Mouse (Mus musculus): ENCODE data around the gene F12. TPM values are rescaled to one million over a fixed set of nuclear protein-coding genes. Genes with fewer than 3 reads are reported as not detected.
A peak's percentile ranks its signal among the peaks of the same experiment; 100 is the strongest.

F12 gene
- total and polyA plus RNA-seq, 2 experiments from 2014 or later: 0.51 TPM; not detected in 1

- peak overlapping the region; percentile 35; the same call in 1 of the 2 replicates for H3K4me2 ChIP-seq (ENCODE audit: low read depth)
- no peaks in the 10 kb centered on the region for H3K36me3 ChIP-seq (ENCODE audit: insufficient read depth)
- no peaks in the 10 kb centered on the region for H3K9me3 ChIP-seq (ENCODE audit: low read length)
- H3K9ac ChIP-seq: peak overlapping the region; percentile 44
- no peaks in the 10 kb centered on the region for H3K27me3 ChIP-seq (ENCODE audit: insufficient read depth, low read length)
- peak overlapping the region; percentile 80 for H3K27ac ChIP-seq (ENCODE audit: low read depth, low read length)
- ATAC-seq (peak; percentile 71), DNase-seq (no peak)
- no peak for TF ChIP-seq CTCF (IDR thresholded peaks at IDR 0.05; ENCODE audit: low read depth)
- no peak overlapping the region for H3K4me3 ChIP-seq (ENCODE audit: low read depth, low read length)
- H3K4me1 ChIP-seq (ENCODE audit: insufficient read depth): peaks cover 5% of the 10 kb centered on the region; the same call in 1 of the 2 replicates
- WGBS: 40% methylated on average over 13 of the region's 13 CpGs
Measured at GRCm38 (mm10) chr13:55405783-55406390, 20.7 kb downstream of the F12 start.

- TF ChIP-seq CTCF (IDR thresholded peaks at IDR 0.05; ENCODE audit: low read depth): peak; percentile 97
- no peaks in the 10 kb centered on the region for H3K36me3 ChIP-seq (ENCODE audit: insufficient read depth)
- peak overlapping the region; percentile 44 for H3K9ac ChIP-seq
- H3K27ac ChIP-seq (ENCODE audit: low read depth, low read length): peak overlapping the region; percentile 80
- DNase-seq (peak; percentile 94), ATAC-seq (peak; percentile 95)
- 17% methylated on average over 11 of the region's 11 CpGs for whole genome bisulfite sequencing
- no peaks in the 10 kb centered on the region for H3K27me3 ChIP-seq (ENCODE audit: insufficient read depth, low read length)
- peak overlapping the region; percentile 35 for H3K4me2 ChIP-seq (ENCODE audit: low read depth)
- no peak overlapping the region for H3K4me3 ChIP-seq (ENCODE audit: low read depth, low read length)
- peaks cover 5% of the 10 kb centered on the region; the same call in 1 of the 2 replicates for H3K4me1 ChIP-seq (ENCODE audit: insufficient read depth)
- H3K9me3 ChIP-seq (ENCODE audit: low read length): no peaks in the 10 kb centered on the region
Measured at GRCm38 (mm10) chr13:55404853-55405782, 21.5 kb downstream of the F12 start.

DNA sequence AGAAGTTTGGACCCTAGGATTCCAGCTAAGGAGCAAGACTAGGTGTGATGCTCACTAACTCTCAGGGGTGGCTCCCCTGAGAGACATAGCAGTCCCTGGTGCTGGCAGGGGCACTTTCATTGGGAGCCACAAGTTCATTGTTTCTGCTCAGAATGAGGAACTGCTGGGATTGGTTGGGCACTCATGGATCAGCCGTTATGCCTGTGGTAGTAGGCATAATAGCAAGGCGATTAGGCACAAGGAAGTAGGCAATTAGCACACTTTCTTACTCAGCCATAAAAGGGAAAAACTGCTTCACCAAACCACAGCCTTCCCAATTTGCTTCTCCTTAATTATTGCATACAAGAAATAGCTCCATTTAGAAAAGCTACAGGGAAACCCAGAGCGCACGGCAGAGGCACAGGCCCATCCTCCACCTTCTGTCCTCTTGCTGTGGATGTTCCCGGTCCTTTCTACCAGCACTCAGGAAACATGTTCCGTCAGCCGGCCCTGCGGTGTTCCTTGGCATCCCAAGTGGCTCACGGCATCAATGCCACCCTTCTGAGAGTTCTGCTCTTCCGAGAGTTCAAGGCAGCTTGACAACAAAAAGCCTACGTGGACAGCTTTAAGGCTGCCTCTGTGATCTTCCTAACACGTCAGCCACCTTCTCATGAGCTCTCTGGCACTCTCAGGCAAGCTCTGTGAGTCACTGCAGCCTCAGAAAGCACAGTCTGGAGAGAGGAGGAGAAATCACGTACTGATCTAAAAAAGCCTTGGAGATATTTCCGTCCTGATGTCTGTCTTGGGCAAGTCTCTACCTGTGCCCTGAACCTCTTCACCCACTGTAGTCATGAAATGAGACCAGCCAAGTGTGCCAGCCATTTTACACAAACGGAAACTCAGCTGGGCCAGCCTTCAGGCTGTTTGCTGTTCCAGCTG is 22.4 kb downstream of the F12 start:
- no peak for TF ChIP-seq CTCF (IDR thresholded peaks at IDR 0.05; ENCODE audit: low read depth)
- Histone ChIP-seq H3K36me3 (ENCODE audit: insufficient read depth) (no peaks in the 10 kb centered on the region), H3K4me3 (ENCODE audit: low read depth, low read length) (no peak overlapping the region), H3K27me3 (ENCODE audit: insufficient read depth, low read length) (no peaks in the 10 kb centered on the region), H3K9ac (no peak overlapping the region), H3K9me3 (ENCODE audit: low read length) (no peaks in the 10 kb centered on the region), H3K4me1 (ENCODE audit: insufficient read depth) (peaks cover 5% of the 10 kb centered on the region; the same call in 1 of the 2 replicates), H3K27ac (ENCODE audit: low read depth, low read length) (peak overlapping the region; percentile 4; the same call in 1 of the 2 replicates), H3K4me2 (ENCODE audit: low read depth) (no peak overlapping the region)
- WGBS: 38% methylated on average over 15 of the region's 15 CpGs
- no peak for ATAC-seq
- peak; percentile 35 for DNase-seq

GRCm38 (mm10) chr13:55403266-55403665 is 23.3 kb downstream of the F12 start:
- Histone ChIP-seq H3K4me2 (ENCODE audit: low read depth) (no peak overlapping the region), H3K27me3 (ENCODE audit: insufficient read depth, low read length) (no peaks in the 10 kb centered on the region), H3K4me1 (ENCODE audit: insufficient read depth) (peaks cover 5% of the 10 kb centered on the region; the same call in 1 of the 2 replicates), H3K27ac (ENCODE audit: low read depth, low read length) (no peak overlapping the region), H3K9me3 (ENCODE audit: low read length) (no peaks in the 10 kb centered on the region), H3K9ac (no peak overlapping the region), H3K36me3 (ENCODE audit: insufficient read depth) (no peaks in the 10 kb centered on the region), H3K4me3 (ENCODE audit: low read depth, low read length) (no peak overlapping the region)
- 69% methylated on average over 7 of the region's 7 CpGs for WGBS
- no peak for ATAC-seq
- TF ChIP-seq CTCF (IDR thresholded peaks at IDR 0.05; ENCODE audit: low read depth): no peak
- no peak for DNase-seq

DNA sequence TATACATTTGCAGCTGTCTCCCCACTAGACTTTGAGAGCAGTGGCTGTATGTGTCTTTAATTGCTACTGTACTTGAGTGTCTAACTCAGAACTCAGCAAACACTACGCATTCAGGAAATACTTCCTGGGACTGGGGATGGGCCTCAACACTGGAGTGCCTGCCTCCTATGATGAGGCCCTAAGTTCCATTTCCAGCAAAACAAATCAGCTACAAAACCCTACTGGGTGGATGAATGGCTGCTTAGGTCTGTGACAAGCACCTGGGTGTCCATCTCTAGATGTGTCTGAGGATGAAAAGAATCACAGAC is 26.6 kb downstream of the F12 start:
- 85% methylated on average over 1 of the region's 1 CpGs for WGBS
- Histone ChIP-seq H3K27me3 (ENCODE audit: insufficient read depth, low read length) (no peaks in the 10 kb centered on the region), H3K4me2 (ENCODE audit: low read depth) (no peak overlapping the region), H3K36me3 (ENCODE audit: insufficient read depth) (no peaks in the 10 kb centered on the region), H3K9me3 (ENCODE audit: low read length) (no peaks in the 10 kb centered on the region), H3K4me1 (ENCODE audit: insufficient read depth) (no peaks in the 10 kb centered on the region), H3K27ac (ENCODE audit: low read depth, low read length) (no peak overlapping the region), H3K9ac (no peak overlapping the region), H3K4me3 (ENCODE audit: low read depth, low read length) (no peak overlapping the region)
- no peak for ATAC-seq
- no peak for DNase-seq
- no peak for TF ChIP-seq CTCF (IDR thresholded peaks at IDR 0.05; ENCODE audit: low read depth)

DNA sequence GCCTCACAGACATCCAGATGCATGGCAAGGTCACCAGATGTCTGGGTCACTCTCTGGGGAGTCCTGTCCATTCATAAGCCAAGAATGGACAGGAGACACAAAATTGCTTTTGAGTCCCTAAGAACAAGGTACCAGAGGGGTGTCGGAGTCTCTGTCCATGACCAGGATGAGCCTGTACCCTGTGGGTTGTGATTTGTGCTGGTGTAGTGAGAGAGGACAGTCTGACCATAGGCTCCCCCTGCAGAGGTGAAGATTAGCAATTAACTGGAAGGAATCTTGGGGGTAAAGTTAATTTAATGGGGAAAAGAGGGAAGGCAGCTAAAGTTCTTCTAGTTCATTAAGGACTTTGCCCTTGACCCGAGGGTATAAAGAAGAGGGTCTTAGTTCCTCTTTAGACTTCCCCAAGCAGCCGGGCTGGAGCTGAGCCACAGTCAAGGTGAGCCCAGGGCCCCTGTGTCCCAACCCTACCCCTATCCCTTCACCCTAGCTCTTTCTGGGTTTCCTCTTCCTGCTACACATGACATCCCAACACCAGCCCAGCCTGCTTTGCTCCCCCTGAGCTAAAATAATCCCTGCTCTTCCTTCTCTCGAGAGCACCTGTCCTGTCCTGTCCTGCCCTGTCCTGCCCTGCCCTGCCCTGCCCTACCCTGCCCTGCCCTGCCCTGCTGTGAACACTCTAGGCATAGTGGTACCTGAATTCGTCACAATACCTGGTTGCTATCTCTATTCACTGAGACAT is 27.1 kb downstream of the F12 start:
- H3K27me3 ChIP-seq (ENCODE audit: insufficient read depth, low read length): no peaks in the 10 kb centered on the region
- H3K9ac ChIP-seq: no peak overlapping the region
- no peak overlapping the region for H3K27ac ChIP-seq (ENCODE audit: low read depth, low read length)
- no peaks in the 10 kb centered on the region for H3K9me3 ChIP-seq (ENCODE audit: low read length)
- H3K4me2 ChIP-seq (ENCODE audit: low read depth): no peak overlapping the region
- H3K4me1 ChIP-seq (ENCODE audit: insufficient read depth): no peaks in the 10 kb centered on the region
- ATAC-seq (no peak), DNase-seq (no peak)
- no peak for TF ChIP-seq CTCF (IDR thresholded peaks at IDR 0.05; ENCODE audit: low read depth)
- WGBS: 68% methylated on average over 5 of the region's 5 CpGs
- no peak overlapping the region for H3K4me3 ChIP-seq (ENCODE audit: low read depth, low read length)
- H3K36me3 ChIP-seq (ENCODE audit: insufficient read depth): no peaks in the 10 kb centered on the region
